In the genomic region with DNA sequence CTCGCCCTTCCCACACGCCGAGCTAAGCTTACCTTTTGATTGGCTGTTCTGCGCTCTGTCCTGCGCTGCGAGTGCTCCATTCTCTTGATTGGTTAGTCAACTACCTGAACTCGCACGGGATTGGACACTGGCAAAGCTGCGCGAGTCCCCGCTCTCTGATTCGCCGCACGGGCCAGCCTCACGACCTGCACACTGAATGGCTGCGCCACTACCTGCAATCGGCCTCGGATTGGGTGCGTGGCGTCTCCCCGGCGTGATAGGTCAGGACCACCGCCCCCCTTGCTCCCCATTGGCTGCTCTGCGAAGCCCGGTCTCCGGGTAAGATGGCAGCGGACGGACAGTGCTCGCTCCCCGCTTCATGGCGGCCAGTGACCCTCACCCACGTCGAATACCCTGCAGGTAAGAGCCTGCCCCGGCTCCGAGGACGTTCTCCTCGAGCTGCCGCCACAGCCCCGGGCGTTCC, we compare ENCODE assay signal across 8 mouse cellular contexts. TPM values are rescaled to one million over a fixed set of nuclear protein-coding genes. Genes with fewer than 3 reads are reported as not detected.
DNase-seq lines count a peak whose midpoint lies in the region; ATAC-seq and TF ChIP-seq lines count a peak whose summit lies in the region.

A gene (plus strand): TSS at position 141 of the 463 bp plus-strand sequence.

- under 1% methylated on average over 40 of the region's 40 CpGs for WGBS in forebrain, embryonic 16.5 days
- WGBS in lung, embryonic 14.5 days, result under 1% methylated on average over 40 of the region's 40 CpGs
- WGBS in olfactory bulb, adult 2 months, result 1% methylated on average over 40 of the region's 40 CpGs
- under 1% methylated on average over 40 of the region's 40 CpGs for WGBS in thymus, adult 2 months

- no peak within 1 kb of the TSS for H3K27ac ChIP-seq in ES-E14 (ENCODE audit: insufficient read depth, low read depth, low read length, poor library complexity, severe bottlenecking)
- H3K27ac ChIP-seq in forebrain, embryonic 16.5 days (ENCODE audit: low read length), result peak within 1 kb of the TSS; percentile 96
- H3K27ac ChIP-seq in layer of hippocampus, adult 2 months, result peak within 1 kb of the TSS; percentile 97
- peak within 1 kb of the TSS; percentile 86 for H3K27ac ChIP-seq in lung, embryonic 14.5 days (ENCODE audit: low read depth)
- peak within 1 kb of the TSS; percentile 81 for H3K27ac ChIP-seq in olfactory bulb, adult 2 months (ENCODE audit: insufficient read depth, low read depth, low read length)
- no peak within 1 kb of the TSS for H3K27ac ChIP-seq in thymus, adult 2 months (ENCODE audit: control insufficient read depth, insufficient read depth, low read length)

- no peak for TF ChIP-seq CTCF in layer of hippocampus, adult 2 months (conservative IDR thresholded peaks at IDR 0.05)
- no peak for TF ChIP-seq CTCF in lung, embryonic 14.5 days (IDR thresholded peaks at IDR 0.05; ENCODE audit: low read depth)
- no peak for TF ChIP-seq CTCF in olfactory bulb, adult 2 months (IDR thresholded peaks at IDR 0.05; ENCODE audit: insufficient read depth, low read depth, low read length)
- 0 out of 2 replicates have a peak, but pooled peaks have one; percentile 58 for TF ChIP-seq CTCF in thymus, adult 2 months (IDR thresholded peaks at IDR 0.05; ENCODE audit: borderline replicate concordance, control insufficient read depth, extremely low read depth, insufficient read depth, low read length, poor library complexity)

- peaks cover 4% of the 10 kb centered on the region; the same call in 1 of the 2 replicates for H3K36me3 ChIP-seq in ES-E14 (ENCODE audit: control insufficient read depth, insufficient read depth, low read length, poor library complexity, severe bottlenecking)
- peaks cover 2% of the 10 kb centered on the region for H3K36me3 ChIP-seq in forebrain, embryonic 16.5 days (ENCODE audit: control insufficient read depth, insufficient read depth)
- peaks cover 16% of the 10 kb centered on the region for H3K36me3 ChIP-seq in lung, embryonic 14.5 days (ENCODE audit: insufficient read depth)
- H3K36me3 ChIP-seq in thymus, adult 2 months (ENCODE audit: control insufficient read depth, insufficient read depth, low read length), result no peaks in the 10 kb centered on the region

- peak; percentile 99 for ATAC-seq in forebrain, embryonic 16.5 days
- peak; percentile 98 for ATAC-seq in lung, embryonic 14.5 days (ENCODE audit: insufficient read depth)

- DNase-seq in ES-E14 (ENCODE audit: low read depth, low spot score), result peak; percentile 96
- peak; percentile 99 for DNase-seq in cerebellum, adult 11-12 months
- DNase-seq in heart, postnatal 36 days, result peak; percentile 87 to 94
- peak; percentile 96 to 99 for DNase-seq in layer of hippocampus, adult 2 months (ENCODE audit: low spot score in 2 of 2)
- DNase-seq in lung, embryonic 14.5 days, result peak; percentile 98
- DNase-seq in thymus, adult 2 months, result peak; percentile 95

- H3K9ac ChIP-seq in ES-E14 (ENCODE audit: insufficient read depth, low read depth, low read length, poor library complexity, severe bottlenecking), result peak within 1 kb of the TSS; percentile 81
- peak within 1 kb of the TSS; percentile 83 for H3K9ac ChIP-seq in forebrain, embryonic 16.5 days (replicated peaks; ENCODE audit: low read depth, low read length)
- peak within 1 kb of the TSS; percentile 67 for H3K9ac ChIP-seq in lung, embryonic 14.5 days

- no peaks in the 10 kb centered on the region for H3K9me3 ChIP-seq in ES-E14 (ENCODE audit: control insufficient read depth, insufficient read depth, low read depth, low read length)
- no peaks in the 10 kb centered on the region for H3K9me3 ChIP-seq in forebrain, embryonic 16.5 days (ENCODE audit: control insufficient read depth, low read length)
- no peaks in the 10 kb centered on the region for H3K9me3 ChIP-seq in lung, embryonic 14.5 days (ENCODE audit: low read depth, low read length)

- H3K4me1 ChIP-seq in ES-E14 (ENCODE audit: control insufficient read depth in 2 of 2, insufficient read depth in 2 of 2, low read length in 2 of 2, poor library complexity in 1 of 2), result peaks cover 3 to 12% of the 10 kb centered on the region in 2 experiments; a peak in 1 of 4 replicates
- peaks cover 16% of the 10 kb centered on the region for H3K4me1 ChIP-seq in forebrain, embryonic 16.5 days (replicated peaks; ENCODE audit: control insufficient read depth, insufficient read depth, low read length)
- H3K4me1 ChIP-seq in lung, embryonic 14.5 days (ENCODE audit: insufficient read depth), result peaks cover 6% of the 10 kb centered on the region
- H3K4me1 ChIP-seq in olfactory bulb, adult 2 months (ENCODE audit: control insufficient read depth, insufficient read depth, low read length), result peaks cover 19% of the 10 kb centered on the region
- H3K4me1 ChIP-seq in thymus, adult 2 months (replicated peaks; ENCODE audit: control insufficient read depth, insufficient read depth, low read length), result peaks cover 10% of the 10 kb centered on the region

- peak within 1 kb of the TSS; percentile 86 to 89 for H3K4me3 ChIP-seq in ES-E14 (ENCODE audit: insufficient read depth in 1 of 2, low read depth in 1 of 2, low read length in 2 of 2, poor library complexity in 1 of 2, severe bottlenecking in 1 of 2)
- H3K4me3 ChIP-seq in forebrain, embryonic 16.5 days (replicated peaks; ENCODE audit: low read length), result peak within 1 kb of the TSS; percentile 95
- peak within 1 kb of the TSS; percentile 93 for H3K4me3 ChIP-seq in layer of hippocampus, adult 2 months
- H3K4me3 ChIP-seq in lung, embryonic 14.5 days (ENCODE audit: low read depth, low read length), result peak within 1 kb of the TSS; percentile 83
- H3K4me3 ChIP-seq in olfactory bulb, adult 2 months (ENCODE audit: insufficient read depth, low read depth, low read length), result peak within 1 kb of the TSS; percentile 61
- H3K4me3 ChIP-seq in thymus, adult 2 months (ENCODE audit: control insufficient read depth, insufficient read depth, low read length), result peak within 1 kb of the TSS; percentile 61

- TF ChIP-seq POLR2A in olfactory bulb, adult 2 months (IDR thresholded peaks at IDR 0.05; ENCODE audit: insufficient read depth, low read depth, low read length), result peak; percentile 94
- peak; percentile 62; the same call in 1 of the 2 replicates for TF ChIP-seq POLR2A in thymus, adult 2 months (IDR thresholded peaks at IDR 0.05; ENCODE audit: control insufficient read depth, extremely low read depth, insufficient read depth, low read length, poor library complexity)

- in situ Hi-C loops in ES-E14 (cut with MboI; ENCODE audit: low sequenced_read_pairs in 2 of 2, unreplicated experiment in 2 of 2), result no loop called here

- intact Hi-C loops in heart, postnatal 36 days (cut with DNase I), result no loop called here

- H3K27me3 ChIP-seq in forebrain, embryonic 16.5 days (replicated peaks; ENCODE audit: control insufficient read depth, insufficient read depth, low read length), result no peaks in the 10 kb centered on the region
- no peaks in the 10 kb centered on the region for H3K27me3 ChIP-seq in lung, embryonic 14.5 days (ENCODE audit: insufficient read depth, low read length)
- no peaks in the 10 kb centered on the region for H3K27me3 ChIP-seq in thymus, adult 2 months (ENCODE audit: control insufficient read depth, insufficient read depth, low read length)

- H3K4me2 ChIP-seq in forebrain, embryonic 16.5 days (ENCODE audit: low read length), result peak within 1 kb of the TSS; percentile 99
- peak within 1 kb of the TSS; percentile 87 for H3K4me2 ChIP-seq in lung, embryonic 14.5 days

TF ChIP-seq in ES-E14, 5 proteins besides CTCF, POLR2A, EP300 and RAD21:
- TF ChIP-seq CHD2 (IDR thresholded peaks at IDR 0.05; ENCODE audit: low read depth, low read length), result peak; percentile 96
- TF ChIP-seq HCFC1 (IDR thresholded peaks at IDR 0.05; ENCODE audit: borderline replicate concordance, insufficient read depth, low read length), result no peak

RNA-seq across cellular contexts. Expression of the gene that starts here (rescaled TPM):
- total RNA-seq in ES-E14 (2012; rRNA removed), result 55.6 and 87.0 TPM in 2 replicates
- 59.3 and 66.5 TPM in 2 replicates for polyA plus RNA-seq in forebrain, embryonic 16.5 days (2015; fragmentation: Nextera tagmentation; extraction: Ambion mirVana)
- 1 to 10 TPM; 7.6 to 8.8 TPM for total RNA-seq in heart, postnatal 36 days (2021)
- total RNA-seq in layer of hippocampus, adult 2 months (2021), result 10 to 100 TPM; 22.8 to 24.0 TPM
- polyA plus RNA-seq in lung, embryonic 14.5 days (2014; fragmentation: Nextera tagmentation; extraction: Ambion mirVana), result 32.6 and 34.2 TPM in 2 replicates
- polyA plus RNA-seq in olfactory bulb, adult 2 months (2012; ENCODE audit: insufficient read depth, insufficient read length, low replicate concordance, missing spikeins), result not detected in 2 replicates
- 97.2 and 98.9 TPM in 2 replicates for polyA plus RNA-seq in thymus, adult 2 months (2012; rRNA removed)

Comparison
In these comparisons a context has a peak if more than half of its experiments do, and no peak if none do; other contexts are left out.
1. RNA of the gene that starts here (polyA plus RNA-seq): 97.2 to 98.9 TPM in thymus, adult 2 months, 59.3 to 66.5 TPM in forebrain, embryonic 16.5 days and 32.6 to 34.2 TPM in lung, embryonic 14.5 days; not detected in olfactory bulb, adult 2 months; every median in the first group is over 10 times any median in the second.
2. H3K27ac ChIP-seq: peak in forebrain, embryonic 16.5 days (single experiment), layer of hippocampus, adult 2 months (single experiment), lung, embryonic 14.5 days (single experiment) and olfactory bulb, adult 2 months (single experiment); none in ES-E14 (single experiment) and thymus, adult 2 months (single experiment).
3. Peak in every context shown above with its lines, with median percentiles within 50 percentile points of each other: DNase-seq, H3K4me3 ChIP-seq and H3K9ac ChIP-seq.